Mouse (Mus musculus) lung, embryonic 14.5 days (tissue): ENCODE data around the gene Apln. TPM values are rescaled to one million over a fixed set of nuclear protein-coding genes. Genes with fewer than 3 reads are reported as not detected.
A peak's percentile ranks its signal among the peaks of the same experiment; 100 is the strongest.

Experiments used
- ATAC-seq: fragments of 200-750 bp; cut with Nextera tagmentation; 2 replicates; pipeline ENCODE4 v1.8.0; 2017; ENCODE audit warnings: mild to moderate bottlenecking, moderate TSS enrichment, moderate library complexity; ENCODE audit not compliant: insufficient read depth
- DNase-seq: peaks from one replicate; pipeline ENCODE4 v3.0.0-alpha.2; 2015
- H3K27ac ChIP-seq: fragments of 300-500 bp; sonication (generic); 2 replicates; pipeline ENCODE4 v1.5.1; 2014; ENCODE audit warnings: low read depth, mild to moderate bottlenecking, moderate library complexity
- H3K27me3 ChIP-seq: fragments of 300-500 bp; sonication (generic); 2 replicates; pipeline ENCODE4 v1.6.1; 2014; ENCODE audit warnings: low read length, control low read depth; ENCODE audit not compliant: insufficient read depth
- H3K36me3 ChIP-seq: fragments of 300-500 bp; sonication (generic); 2 replicates; pipeline ENCODE4 v1.6.1; 2014; ENCODE audit warnings: control low read depth; ENCODE audit not compliant: insufficient read depth
- H3K4me1 ChIP-seq: fragments of 300-500 bp; sonication (generic); 2 replicates; pipeline ENCODE4 v1.6.1; 2014; ENCODE audit warnings: antibody characterized with exemption, control low read depth; ENCODE audit not compliant: insufficient read depth
- H3K4me2 ChIP-seq: fragments of 300-500 bp; sonication (generic); 2 replicates; pipeline ENCODE4 v1.6.1; 2014; ENCODE audit warnings: mild to moderate bottlenecking
- H3K4me3 ChIP-seq: fragments of 300-500 bp; sonication (generic); 2 replicates; pipeline ENCODE4 v1.5.1; 2014; ENCODE audit warnings: low read depth, low read length
- H3K9ac ChIP-seq: fragments of 300-500 bp; sonication (generic); 2 replicates; pipeline ENCODE4 v1.6.1; 2014
- H3K9me3 ChIP-seq: fragments of 300-500 bp; sonication (generic); 2 replicates; pipeline ENCODE4 v1.6.1; 2016; ENCODE audit warnings: low read depth, low read length, control low read depth
- CTCF ChIP-seq: IDR thresholded peaks from 2 replicates; pipeline ENCODE4 v1.5.1; 2016; ENCODE audit warnings: antibody characterized with exemption, low read depth
- WGBS: fragments of 180-500 bp; shearing (Covaris S2); extraction: QIAGEN DNeasy Blood & Tissue Kit; methylation state at CpG from one replicate; pipeline ENCODE4 v1.1.7; 2014; 5-methylcytosine and 5-hydroxymethylcytosine counted together
- polyA plus RNA-seq: library from polyadenylated mRNA; unstranded; fragments of >200 nt; fragmentation: Nextera tagmentation; extraction: Ambion mirVana; gene quantifications from 2 replicates; pipeline ENCODE4 v1.2.1, GENCODE M21; 2014

Apln gene
- polyA plus RNA-seq = 15.7 and 16.2 TPM in 2 replicates

GRCm38 (mm10) chrX:48034144-48035113, at the start of gene Apln:
TSS of gene Apln (minus strand) at chrX:48034853.
- H3K4me1 ChIP-seq = no peaks in the 10 kb centered on the region
- peak within 1 kb of the TSS; percentile 73 for H3K4me2 ChIP-seq
- peak within 1 kb of the TSS; percentile 59 for H3K9ac ChIP-seq
- TF ChIP-seq CTCF = no peak
- H3K36me3 ChIP-seq = no peaks in the 10 kb centered on the region
- no peaks in the 10 kb centered on the region for H3K27me3 ChIP-seq
- H3K27ac ChIP-seq = no peak within 1 kb of the TSS; the same call in 1 of the 2 replicates
- peak; percentile 89 for ATAC-seq
- peak; percentile 81 for DNase-seq
- 10% methylated on average over 61 of the region's 73 CpGs for WGBS
- H3K4me3 ChIP-seq = peak within 1 kb of the TSS; percentile 49
- no peaks in the 10 kb centered on the region for H3K9me3 ChIP-seq

- Histone ChIP-seq H3K27me3 (no peaks in the 10 kb centered on the region), H3K4me2 (no peak overlapping the region), H3K27ac (no peak overlapping the region), H3K36me3 (no peaks in the 10 kb centered on the region), H3K9me3 (no peaks in the 10 kb centered on the region), H3K4me3 (no peak overlapping the region), H3K4me1 (no peaks in the 10 kb centered on the region), H3K9ac (no peak overlapping the region)
- no peak for ATAC-seq
- WGBS = 45% methylated on average over 5 of the region's 5 CpGs
- TF ChIP-seq CTCF = no peak
- peak; percentile 13 for DNase-seq
These were observed 47.7 kb upstream of the Apln start for GRCm38 (mm10) chrX:48082364-48082763.

GRCm38 (mm10) chrX:48076806-48077425, 42.3 kb upstream of the Apln start:
- no peak overlapping the region for H3K4me3 ChIP-seq
- no peaks in the 10 kb centered on the region for H3K27me3 ChIP-seq
- ATAC-seq (no peak), DNase-seq (peak; percentile 67)
- no peaks in the 10 kb centered on the region for H3K36me3 ChIP-seq
- H3K9me3 ChIP-seq = no peaks in the 10 kb centered on the region
- 67% methylated on average over 4 of the region's 4 CpGs for WGBS
- no peak overlapping the region for H3K9ac ChIP-seq
- H3K27ac ChIP-seq = no peak overlapping the region
- H3K4me2 ChIP-seq = no peak overlapping the region
- TF ChIP-seq CTCF = no peak
- no peaks in the 10 kb centered on the region for H3K4me1 ChIP-seq

GRCm38 (mm10) chrX:48074691-48075090, 40.0 kb upstream of the Apln start:
- WGBS = 76% methylated on average over 3 of the region's 3 CpGs
- no peak overlapping the region for H3K9ac ChIP-seq
- no peaks in the 10 kb centered on the region for H3K4me1 ChIP-seq
- no peaks in the 10 kb centered on the region for H3K36me3 ChIP-seq
- ATAC-seq (no peak), DNase-seq (no peak)
- no peak overlapping the region for H3K4me3 ChIP-seq
- H3K27me3 ChIP-seq = no peaks in the 10 kb centered on the region
- no peak for TF ChIP-seq CTCF
- no peak overlapping the region for H3K27ac ChIP-seq
- H3K9me3 ChIP-seq = no peaks in the 10 kb centered on the region
- no peak overlapping the region for H3K4me2 ChIP-seq

GRCm38 (mm10) chrX:48072401-48072800, 37.7 kb upstream of the Apln start:
- Histone ChIP-seq H3K4me1 (no peaks in the 10 kb centered on the region), H3K27ac (no peak overlapping the region), H3K36me3 (no peaks in the 10 kb centered on the region), H3K9ac (no peak overlapping the region), H3K9me3 (no peaks in the 10 kb centered on the region), H3K27me3 (no peaks in the 10 kb centered on the region), H3K4me3 (no peak overlapping the region), H3K4me2 (no peak overlapping the region)
- no peak for TF ChIP-seq CTCF
- ATAC-seq (no peak), DNase-seq (no peak)
- WGBS = 34% methylated on average over 5 of the region's 5 CpGs

- H3K9me3 ChIP-seq = no peaks in the 10 kb centered on the region
- TF ChIP-seq CTCF = no peak
- no peak overlapping the region for H3K9ac ChIP-seq
- no peaks in the 10 kb centered on the region for H3K4me1 ChIP-seq
- no peaks in the 10 kb centered on the region for H3K36me3 ChIP-seq
- no peak overlapping the region for H3K4me2 ChIP-seq
- H3K27ac ChIP-seq = no peak overlapping the region
- no peaks in the 10 kb centered on the region for H3K27me3 ChIP-seq
- ATAC-seq (no peak), DNase-seq (no peak)
- WGBS = 21% methylated on average over 3 of the region's 3 CpGs
- no peak overlapping the region for H3K4me3 ChIP-seq
These were observed 37.3 kb upstream of the Apln start for GRCm38 (mm10) chrX:48071961-48072360.

GRCm38 (mm10) chrX:48066891-48067290, 32.2 kb upstream of the Apln start:
- ATAC-seq = no peak
- Histone ChIP-seq H3K27me3 (no peaks in the 10 kb centered on the region), H3K4me2 (no peak overlapping the region), H3K4me3 (no peak overlapping the region), H3K4me1 (no peaks in the 10 kb centered on the region), H3K27ac (no peak overlapping the region), H3K36me3 (no peaks in the 10 kb centered on the region), H3K9me3 (no peaks in the 10 kb centered on the region), H3K9ac (no peak overlapping the region)
- DNase-seq = peak; percentile 29
- no peak for TF ChIP-seq CTCF
- 76% methylated on average over 3 of the region's 3 CpGs for WGBS
